Mouse (Mus musculus) G1E (cell line): ENCODE measurements around the gene Ncf4.
"Not testable (repeated sequence)": the region's sequence is repeated elsewhere in the genome, so short reads cannot be mapped to it uniquely, and the experiment has no call there.

ENCODE experiments used
- CTCF ChIP-seq: IDR thresholded peaks from 2 replicates; pipeline ENCODE4 v1.5.1; 2012; ENCODE audit warnings: low read depth, low read length, inconsistent platforms, mixed read lengths
- GATA1 ChIP-seq: IDR thresholded peaks from 2 replicates; pipeline ENCODE4 v1.6.1; 2012; ENCODE audit warnings: borderline replicate concordance, low read length, inconsistent platforms, mixed read lengths
- GATA2 ChIP-seq: IDR thresholded peaks from 2 replicates; pipeline ENCODE4 v1.6.1; 2012; ENCODE audit warnings: low read depth, low read length, inconsistent platforms, borderline replicate concordance
- POLR2AphosphoS5 ChIP-seq: IDR thresholded peaks from 2 replicates; pipeline ENCODE4 v1.6.1; 2012; ENCODE audit warnings: low read depth, low read length, inconsistent platforms; ENCODE audit not compliant: insufficient replicate concordance
- TAL1 ChIP-seq: conservative IDR thresholded peaks from 2 replicates; pipeline ENCODE4 v1.6.1; 2012; ENCODE audit warnings: low read depth, low read length, inconsistent platforms, mixed read lengths

DNA sequence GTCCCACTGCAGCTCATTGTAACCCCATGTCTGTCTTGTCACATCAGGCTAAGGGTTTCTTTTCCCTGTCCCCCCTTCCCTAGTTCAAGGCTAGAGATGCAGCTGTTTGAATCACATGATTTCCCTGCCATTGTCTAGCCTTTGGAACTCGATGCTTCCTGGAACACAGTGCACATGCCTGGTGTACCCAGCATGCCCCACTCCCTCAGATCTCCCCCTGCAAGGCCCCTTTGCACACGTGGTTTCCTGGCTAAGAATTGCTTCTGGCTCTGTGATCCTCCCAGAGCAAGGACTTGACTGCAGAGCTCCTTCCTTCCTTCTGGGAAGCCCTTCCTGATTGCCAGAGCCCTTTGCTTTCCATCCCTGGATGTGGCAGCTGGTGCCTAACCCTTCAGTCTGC lies 48.6 kb downstream of the Ncf4 start:
- TF ChIP-seq GATA1, CTCF, POLR2AphosphoS5, GATA2, TAL1: not testable (repeated sequence)
